Mouse (Mus musculus) C2C12 (cell line): ENCODE data around the gene Spata31d1d.
"Not testable (repeated sequence)": the region's sequence is repeated elsewhere in the genome, so short reads cannot be mapped to it uniquely, and the experiment has no call there.

Source experiments
- CTCF ChIP-seq: IDR thresholded peaks from one replicate; pipeline ENCODE4 v1.5.1; 2011; ENCODE audit not compliant: control insufficient read depth, insufficient read depth, insufficient read length
- MAX ChIP-seq: IDR thresholded peaks from one replicate; pipeline ENCODE4 v1.6.1; 2011; ENCODE audit warnings: mild to moderate bottlenecking, control low read depth
- MYOD1 ChIP-seq: IDR thresholded peaks from one replicate; pipeline ENCODE4 v1.6.1; 2011; ENCODE audit warnings: low read depth; ENCODE audit not compliant: control insufficient read depth, insufficient read length
- USF1 ChIP-seq: IDR thresholded peaks from one replicate; pipeline ENCODE4 v1.6.1; 2011; ENCODE audit warnings: low read depth, mild to moderate bottlenecking, control low read depth, moderate library complexity

DNA sequence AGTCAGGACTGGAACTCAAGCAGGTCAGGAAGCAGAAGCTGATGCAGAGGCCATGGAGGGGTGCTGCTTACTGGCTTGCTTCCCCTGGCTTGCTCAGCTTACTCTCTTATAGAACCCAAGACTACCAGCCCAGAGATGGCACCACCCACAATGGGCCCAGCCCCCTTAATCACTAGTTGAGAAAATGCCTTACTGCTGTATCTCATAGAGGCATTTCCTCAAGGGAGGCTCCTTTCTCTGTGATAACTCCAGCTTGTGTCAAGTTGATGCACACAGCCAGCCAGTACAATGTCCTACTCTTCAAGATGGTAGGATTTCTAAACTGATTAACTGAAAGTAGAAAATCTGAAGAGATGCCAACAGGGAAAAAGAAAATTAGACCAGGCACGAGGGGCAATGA, 9.5 kb downstream of the Spata31d1d start:
- not testable (repeated sequence) for TF ChIP-seq CTCF, MYOD1, MAX, USF1
